Mouse (Mus musculus) limb, embryonic 15.5 days (tissue): ENCODE results near the gene Samd14. TPM values are rescaled to one million over a fixed set of nuclear protein-coding genes. Genes with fewer than 3 reads are reported as not detected.
"Not testable (repeated sequence)": the region's sequence is repeated elsewhere in the genome, so short reads cannot be mapped to it uniquely, and the experiment has no call there.

Source experiments
- ATAC-seq: fragments of 200-750 bp; cut with Nextera tagmentation; 2 replicates; pipeline ENCODE4 v1.8.0; 2017; ENCODE audit warnings: low read depth, moderate TSS enrichment; ENCODE audit not compliant: insufficient number of reproducible peaks, low FRiP score, low TSS enrichment
- H3K27ac ChIP-seq: fragments of 300-500 bp; sonication (generic); 2 replicates; pipeline ENCODE4 v1.5.1; 2015; ENCODE audit warnings: moderate library complexity, mild to moderate bottlenecking, inconsistent platforms
- H3K27me3 ChIP-seq: fragments of 300-500 bp; sonication (generic); 2 replicates; pipeline ENCODE4 v1.6.1; 2015; ENCODE audit warnings: inconsistent platforms
- H3K36me3 ChIP-seq: fragments of 300-500 bp; sonication (generic); 2 replicates; pipeline ENCODE4 v1.6.1; 2015; ENCODE audit warnings: inconsistent platforms
- H3K4me1 ChIP-seq: fragments of 300-500 bp; sonication (generic); 2 replicates; pipeline ENCODE4 v1.6.1; 2015; ENCODE audit warnings: inconsistent platforms
- H3K4me2 ChIP-seq: fragments of 300-500 bp; sonication (generic); 2 replicates; pipeline ENCODE4 v1.6.1; 2015; ENCODE audit warnings: mild to moderate bottlenecking, inconsistent platforms
- H3K4me3 ChIP-seq: fragments of 300-500 bp; sonication (generic); 2 replicates; pipeline ENCODE4 v1.5.1; 2015; ENCODE audit warnings: mild to moderate bottlenecking, inconsistent platforms
- H3K9ac ChIP-seq: fragments of 300-500 bp; sonication (generic); 2 replicates; pipeline ENCODE4 v1.6.1; 2015; ENCODE audit warnings: inconsistent platforms
- H3K9me3 ChIP-seq: fragments of 300-500 bp; sonication (generic); 2 replicates; pipeline ENCODE4 v1.6.1; 2016; ENCODE audit warnings: inconsistent platforms
- WGBS: fragments of 180-500 bp; shearing (Covaris S2); methylation state at CpG from one replicate; pipeline ENCODE4 v1.1.7; 2015; 5-methylcytosine and 5-hydroxymethylcytosine counted together
- polyA plus RNA-seq: library from polyadenylated mRNA; unstranded; fragments of >200 nt; fragmentation: Nextera tagmentation; extraction: Ambion mirVana; gene quantifications from 2 replicates; pipeline ENCODE4 v1.2.1, GENCODE M21; 2015

Samd14 gene
- polyA plus RNA-seq, result 21.4 and 25.1 TPM in 2 replicates

- WGBS, result under 1% methylated on average over 29 of the region's 32 CpGs
- ATAC-seq, result peak; percentile 72
- H3K9me3 ChIP-seq, result no peaks in the 10 kb centered on the region
- H3K4me1 ChIP-seq, result peaks cover 62% of the 10 kb centered on the region
- H3K27me3 ChIP-seq, result no peaks in the 10 kb centered on the region
- peak within 1 kb of the TSS; percentile 87 for H3K4me2 ChIP-seq
- H3K27ac ChIP-seq, result peak within 1 kb of the TSS; percentile 94
- H3K36me3 ChIP-seq, result peaks cover 15% of the 10 kb centered on the region
- peak within 1 kb of the TSS; percentile 70 for H3K4me3 ChIP-seq
- H3K9ac ChIP-seq, result peak within 1 kb of the TSS; percentile 72
Measured at GRCm38 (mm10) chr11:95009629-95010014, at the start of gene Samd14. Gene Samd14, plus strand, starts transcription at chr11:95009879.

GRCm38 (mm10) chr11:94962534-94963101 is 47.1 kb upstream of the Samd14 start:
- 73% methylated on average over 5 of the region's 5 CpGs for WGBS
- Histone ChIP-seq H3K4me1 (peaks cover 23% of the 10 kb centered on the region), H3K9ac (no peak overlapping the region), H3K36me3 (no peaks in the 10 kb centered on the region), H3K9me3 (no peaks in the 10 kb centered on the region), H3K4me2 (no peak overlapping the region), H3K27ac (no peak overlapping the region), H3K4me3 (no peak overlapping the region), H3K27me3 (no peaks in the 10 kb centered on the region)
- ATAC-seq, result no peak

DNA sequence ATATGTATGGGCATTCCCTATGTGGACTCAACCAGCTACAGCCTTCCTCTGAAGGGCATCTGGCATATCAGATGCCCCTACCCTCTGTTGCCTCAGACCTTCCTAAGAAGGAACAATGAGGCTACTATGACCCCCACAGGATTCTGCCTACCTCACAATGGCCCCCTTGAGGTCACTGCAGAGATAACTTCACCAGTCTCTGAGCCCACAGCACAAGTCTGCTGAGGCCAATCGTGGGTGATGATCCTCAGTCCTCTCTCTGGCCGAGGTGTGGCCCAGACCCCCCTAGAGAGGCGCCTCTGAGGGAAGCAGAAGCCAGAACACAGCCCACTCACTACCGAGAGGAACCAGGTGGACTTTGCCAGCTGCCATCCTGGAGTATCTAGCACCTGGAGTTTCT is 42.3 kb upstream of the Samd14 start, which contains the start of gene Hils1:
TSS of gene Hils1 (plus strand) at position 175 of the 400 bp plus-strand sequence.
- H3K9ac ChIP-seq, result no peak within 1 kb of the TSS
- 35% methylated on average over 4 of the region's 4 CpGs for WGBS

DNA sequence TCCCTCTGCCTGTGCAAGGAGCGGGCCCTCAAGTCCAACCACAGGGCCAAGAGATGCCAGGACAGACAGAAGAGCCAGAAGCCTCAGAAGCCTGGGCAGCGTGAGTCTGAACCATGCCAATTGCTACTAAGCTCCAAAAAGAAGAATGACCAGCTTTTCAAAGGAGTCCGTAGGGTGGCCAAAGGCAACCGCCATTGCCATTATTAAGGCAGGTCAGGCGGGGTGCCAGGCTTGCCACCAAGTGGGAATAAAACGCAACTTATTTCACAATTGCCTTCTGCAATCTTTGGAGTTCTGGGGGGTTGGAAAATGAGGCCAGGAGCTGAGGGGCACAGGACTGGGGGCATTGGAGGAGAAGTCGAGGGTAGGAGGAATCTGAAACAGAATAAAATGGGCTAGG is 41.5 kb upstream of the Samd14 start:
- no peaks in the 10 kb centered on the region for H3K27me3 ChIP-seq
- H3K4me2 ChIP-seq, result no peak overlapping the region
- no peak overlapping the region for H3K27ac ChIP-seq
- H3K4me3 ChIP-seq, result no peak overlapping the region
- ATAC-seq, result no peak
- no peaks in the 10 kb centered on the region for H3K36me3 ChIP-seq
- no peaks in the 10 kb centered on the region for H3K9me3 ChIP-seq
- 72% methylated on average over 7 of the region's 7 CpGs for WGBS
- no peak overlapping the region for H3K9ac ChIP-seq
- peaks cover 11% of the 10 kb centered on the region; the same call in 1 of the 2 replicates for H3K4me1 ChIP-seq

More for the DNA sequence above, 42.3 kb upstream of the Samd14 start, which contains the start of gene Hils1:
- peaks cover 12% of the 10 kb centered on the region; the same call in 1 of the 2 replicates for H3K4me1 ChIP-seq
- H3K36me3 ChIP-seq, result no peaks in the 10 kb centered on the region
- no peak within 1 kb of the TSS for H3K27ac ChIP-seq
- no peak for ATAC-seq
- no peak within 1 kb of the TSS for H3K4me3 ChIP-seq
- no peak within 1 kb of the TSS for H3K4me2 ChIP-seq
- H3K27me3 ChIP-seq, result no peaks in the 10 kb centered on the region
- no peaks in the 10 kb centered on the region for H3K9me3 ChIP-seq

GRCm38 (mm10) chr11:94969709-94970108 is 40.0 kb upstream of the Samd14 start:
- H3K4me3 ChIP-seq, H3K9ac ChIP-seq, H3K4me1 ChIP-seq, H3K4me2 ChIP-seq, H3K36me3 ChIP-seq, ATAC-seq, H3K27ac ChIP-seq, H3K27me3 ChIP-seq, H3K9me3 ChIP-seq: not testable (repeated sequence)
- 90% methylated on average over 4 of the region's 4 CpGs for WGBS

DNA sequence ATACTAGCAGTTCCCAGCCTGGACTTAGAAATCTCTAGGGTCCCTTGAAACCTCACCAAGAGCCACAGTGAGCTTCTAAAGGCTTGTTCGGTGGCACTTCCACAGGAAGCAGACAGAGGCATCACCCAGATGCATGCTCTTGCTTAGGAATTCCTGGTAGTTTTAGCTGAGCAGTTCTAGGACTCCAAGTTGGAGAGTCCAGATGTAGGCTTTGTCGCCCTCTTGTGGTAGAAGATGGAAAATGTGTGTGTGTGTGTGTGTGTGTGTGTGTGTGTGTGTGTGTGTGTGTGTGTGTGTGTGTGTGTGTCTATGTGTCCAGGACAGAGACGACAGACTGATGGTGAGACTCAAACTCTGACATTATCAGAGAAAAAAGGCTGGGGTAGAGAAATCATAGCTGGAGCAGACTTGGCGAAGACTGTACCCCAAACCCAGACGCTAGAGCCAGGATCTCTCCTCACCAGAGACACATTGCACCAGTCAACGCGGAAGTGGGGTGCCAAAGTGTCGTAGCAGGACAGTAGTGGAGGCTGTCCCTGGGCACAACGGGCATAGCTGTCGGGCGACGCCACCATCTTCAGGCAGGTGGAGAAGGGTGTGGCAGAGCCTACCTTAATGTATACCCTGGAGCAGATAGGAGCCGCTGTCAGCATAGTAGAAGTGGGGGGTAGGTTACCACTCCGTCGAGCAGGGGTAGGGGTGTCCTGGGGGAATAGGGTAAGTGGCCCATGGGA is 39.3 kb upstream of the Samd14 start:
- 0 out of 2 replicates have a peak, but pooled peaks cover 5% of the 10 kb centered on the region for H3K4me1 ChIP-seq
- no peak overlapping the region for H3K27ac ChIP-seq
- ATAC-seq, result no peak
- no peaks in the 10 kb centered on the region for H3K27me3 ChIP-seq
- no peak overlapping the region for H3K4me3 ChIP-seq
- 59% methylated on average over 15 of the region's 15 CpGs for WGBS
- H3K9ac ChIP-seq, result no peak overlapping the region
- H3K4me2 ChIP-seq, result no peak overlapping the region
- no peaks in the 10 kb centered on the region for H3K9me3 ChIP-seq
- no peaks in the 10 kb centered on the region for H3K36me3 ChIP-seq

- H3K4me3 ChIP-seq, result no peak overlapping the region
- H3K9ac ChIP-seq, result no peak overlapping the region
- H3K4me2 ChIP-seq, result no peak overlapping the region
- H3K27ac ChIP-seq, result no peak overlapping the region
- H3K4me1 ChIP-seq, result 0 out of 2 replicates have a peak, but pooled peaks cover 5% of the 10 kb centered on the region
- no peaks in the 10 kb centered on the region for H3K36me3 ChIP-seq
- H3K27me3 ChIP-seq, result no peaks in the 10 kb centered on the region
- ATAC-seq, result no peak
- WGBS, result 61% methylated on average over 16 of the region's 16 CpGs
- no peaks in the 10 kb centered on the region for H3K9me3 ChIP-seq
Measured at GRCm38 (mm10) chr11:94971895-94972615, 37.6 kb upstream of the Samd14 start.

- Histone ChIP-seq H3K4me2 (no peak overlapping the region), H3K36me3 (no peaks in the 10 kb centered on the region), H3K9me3 (no peaks in the 10 kb centered on the region), H3K4me1 (0 out of 2 replicates have a peak, but pooled peaks cover 5% of the 10 kb centered on the region), H3K27me3 (no peaks in the 10 kb centered on the region), H3K27ac (no peak overlapping the region), H3K4me3 (peak overlapping the region; percentile 8), H3K9ac (no peak overlapping the region)
- ATAC-seq, result no peak
- 51% methylated on average over 5 of the region's 5 CpGs for WGBS
Measured at GRCm38 (mm10) chr11:94972887-94973286, 36.8 kb upstream of the Samd14 start.

- 0 out of 2 replicates have a peak, but pooled peaks have one; percentile 47 for ATAC-seq
- no peaks in the 10 kb centered on the region for H3K9me3 ChIP-seq
- 44% methylated on average over 4 of the region's 4 CpGs for WGBS
- H3K4me1 ChIP-seq, result 0 out of 2 replicates have a peak, but pooled peaks cover 5% of the 10 kb centered on the region
- no peak overlapping the region for H3K9ac ChIP-seq
- H3K4me2 ChIP-seq, result no peak overlapping the region
- peak overlapping the region; percentile 8 for H3K4me3 ChIP-seq
- no peaks in the 10 kb centered on the region for H3K36me3 ChIP-seq
- H3K27me3 ChIP-seq, result no peaks in the 10 kb centered on the region
- no peak overlapping the region for H3K27ac ChIP-seq
Measured at GRCm38 (mm10) chr11:94973313-94973712, 36.4 kb upstream of the Samd14 start.

- no peaks in the 10 kb centered on the region for H3K27me3 ChIP-seq
- 69% methylated on average over 2 of the region's 2 CpGs for WGBS
- H3K27ac ChIP-seq, result no peak overlapping the region
- no peaks in the 10 kb centered on the region for H3K9me3 ChIP-seq
- no peaks in the 10 kb centered on the region for H3K36me3 ChIP-seq
- no peak overlapping the region for H3K4me3 ChIP-seq
- H3K4me1 ChIP-seq, result peaks cover 16% of the 10 kb centered on the region
- ATAC-seq, result no peak
- no peak overlapping the region for H3K4me2 ChIP-seq
- H3K9ac ChIP-seq, result no peak overlapping the region
Measured at GRCm38 (mm10) chr11:94974951-94975350, 34.7 kb upstream of the Samd14 start.

- WGBS, result 65% methylated on average over 5 of the region's 5 CpGs
- no peak within 1 kb of the TSS for H3K4me2 ChIP-seq
- no peak within 1 kb of the TSS for H3K27ac ChIP-seq
- no peaks in the 10 kb centered on the region for H3K9me3 ChIP-seq
- H3K36me3 ChIP-seq, result no peaks in the 10 kb centered on the region
- H3K4me3 ChIP-seq, result no peak within 1 kb of the TSS
- no peaks in the 10 kb centered on the region for H3K27me3 ChIP-seq
- H3K9ac ChIP-seq, result no peak within 1 kb of the TSS
- no peak for ATAC-seq
- H3K4me1 ChIP-seq, result peaks cover 13% of the 10 kb centered on the region
Measured at GRCm38 (mm10) chr11:94976199-94976598, 33.5 kb upstream of the Samd14 start, which contains the start of gene Sgca. Gene Sgca, minus strand, starts transcription at chr11:94976327.
